Mouse (Mus musculus) liver, embryonic 11.5 days (tissue): Measurements from ENCODE around the gene Cd99l2. TPM values are rescaled to one million over a fixed set of nuclear protein-coding genes. Genes with fewer than 3 reads are reported as not detected.

Source experiments
- ATAC-seq: fragments of 200-750 bp; cut with Nextera tagmentation; replicated peaks from 2 replicates; pipeline ENCODE4 v1.8.0; 2017; ENCODE audit warnings: moderate number of reproducible peaks, mild to moderate bottlenecking, moderate TSS enrichment, moderate library complexity; ENCODE audit not compliant: low FRiP score
- DNase-seq: peaks from one replicate; pipeline ENCODE4 v3.0.0-alpha.2; 2017; ENCODE audit warnings: low spot score
- H3K27ac ChIP-seq: fragments of 300-500 bp; sonication (generic); 2 replicates; pipeline ENCODE4 v1.5.1; 2014; ENCODE audit warnings: mild to moderate bottlenecking, low read depth, low read length, control low read depth
- H3K27me3 ChIP-seq: fragments of 300-500 bp; sonication (generic); replicated peaks from 2 replicates; pipeline ENCODE4 v1.6.1; 2014; ENCODE audit warnings: low read length, mixed read lengths; ENCODE audit not compliant: control insufficient read depth, insufficient read depth
- H3K36me3 ChIP-seq: fragments of 300-500 bp; sonication (generic); 2 replicates; pipeline ENCODE4 v1.6.1; 2014; ENCODE audit warnings: mild to moderate bottlenecking, low read length, moderate library complexity, mixed read lengths; ENCODE audit not compliant: control insufficient read depth, insufficient read depth
- H3K4me1 ChIP-seq: fragments of 300-500 bp; sonication (generic); replicated peaks from 2 replicates; pipeline ENCODE4 v1.6.1; 2014; ENCODE audit warnings: low read length, mixed read lengths; ENCODE audit not compliant: control insufficient read depth, insufficient read depth
- H3K4me2 ChIP-seq: fragments of 300-500 bp; sonication (generic); 2 replicates; pipeline ENCODE4 v1.6.1; 2014; ENCODE audit warnings: mild to moderate bottlenecking, control low read depth, moderate library complexity
- H3K4me3 ChIP-seq: fragments of 300-500 bp; sonication (generic); 2 replicates; pipeline ENCODE4 v1.5.1; 2014; ENCODE audit warnings: low read depth, low read length, control low read depth
- H3K9ac ChIP-seq: fragments of 300-500 bp; sonication (generic); 2 replicates; pipeline ENCODE4 v1.6.1; 2014; ENCODE audit warnings: low read depth, low read length, control low read depth
- H3K9me3 ChIP-seq: fragments of 300-500 bp; sonication (generic); 2 replicates; pipeline ENCODE4 v1.6.1; 2016; ENCODE audit warnings: low read length, inconsistent platforms, mixed read lengths; ENCODE audit not compliant: control insufficient read depth
- WGBS: fragments of 180-500 bp; shearing (Covaris S2); extraction: QIAGEN DNeasy Blood & Tissue Kit; methylation state at CpG from one replicate; pipeline ENCODE4 v1.1.7; 2014; 5-methylcytosine and 5-hydroxymethylcytosine counted together
- polyA plus RNA-seq: library from polyadenylated mRNA; unstranded; fragments of >200 nt; fragmentation: Nextera tagmentation; extraction: Ambion mirVana; gene quantifications from 2 replicates; pipeline ENCODE4 v1.2.1, GENCODE M21; 2014

The Cd99l2 gene
- polyA plus RNA-seq, 1 experiment from 2014 or later = 17.2 TPM

GRCm38 (mm10) chrX:71464138-71464826, 28.4 kb downstream of the Cd99l2 start:
- Histone ChIP-seq H3K9ac (no peak overlapping the region), H3K36me3 (no peaks in the 10 kb centered on the region), H3K4me2 (no peak overlapping the region), H3K4me1 (peaks cover 5% of the 10 kb centered on the region), H3K27ac (no peak overlapping the region), H3K4me3 (no peak overlapping the region), H3K9me3 (no peaks in the 10 kb centered on the region), H3K27me3 (peaks cover 3% of the 10 kb centered on the region; the same call in 1 of the 2 replicates)
- 79% methylated on average over 7 of the region's 7 CpGs for WGBS
- no peak for DNase-seq
- ATAC-seq = no peak

GRCm38 (mm10) chrX:71456078-71456737, 36.4 kb downstream of the Cd99l2 start:
- WGBS = 86% methylated on average over 6 of the region's 6 CpGs
- DNase-seq = no peak
- H3K4me2 ChIP-seq = no peak overlapping the region
- H3K4me1 ChIP-seq = no peaks in the 10 kb centered on the region
- H3K4me3 ChIP-seq = no peak overlapping the region
- no peak overlapping the region for H3K9ac ChIP-seq
- H3K27ac ChIP-seq = no peak overlapping the region
- no peaks in the 10 kb centered on the region for H3K36me3 ChIP-seq
- no peaks in the 10 kb centered on the region for H3K27me3 ChIP-seq
- no peak for ATAC-seq
- no peaks in the 10 kb centered on the region for H3K9me3 ChIP-seq

- ATAC-seq (no peak), DNase-seq (no peak)
- Histone ChIP-seq H3K4me1 (no peaks in the 10 kb centered on the region), H3K36me3 (no peaks in the 10 kb centered on the region; the same call in 1 of the 2 replicates), H3K9me3 (no peaks in the 10 kb centered on the region), H3K4me3 (no peak overlapping the region), H3K27me3 (no peaks in the 10 kb centered on the region), H3K27ac (no peak overlapping the region), H3K9ac (no peak overlapping the region), H3K4me2 (no peak overlapping the region)
- 69% methylated on average over 5 of the region's 5 CpGs for WGBS
Measured at GRCm38 (mm10) chrX:71442916-71443315, 49.7 kb downstream of the Cd99l2 start.

DNA sequence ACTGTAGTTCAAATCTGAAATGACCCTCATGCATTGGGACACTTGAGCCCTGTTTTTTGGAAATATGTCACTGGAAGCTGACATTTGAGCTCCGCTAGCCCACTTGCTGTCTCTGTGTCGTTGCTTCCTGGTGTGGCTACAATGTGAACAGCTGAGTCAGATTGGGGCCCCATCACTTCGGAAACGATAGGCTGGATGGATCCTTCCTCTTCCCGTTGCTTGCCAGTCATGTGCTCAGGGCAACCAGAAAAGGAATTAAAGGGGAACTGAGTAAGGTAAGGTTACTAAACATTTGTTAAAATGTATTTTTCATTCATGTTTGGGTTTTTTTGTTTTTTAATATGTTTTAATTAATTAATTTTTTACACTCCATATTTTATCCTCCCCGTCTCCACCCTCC, 53.2 kb downstream of the Cd99l2 start:
- H3K27me3 ChIP-seq = no peaks in the 10 kb centered on the region
- H3K4me3 ChIP-seq = no peak overlapping the region
- no peaks in the 10 kb centered on the region; the same call in 1 of the 2 replicates for H3K36me3 ChIP-seq
- H3K27ac ChIP-seq = no peak overlapping the region
- WGBS = 80% methylated on average over 6 of the region's 6 CpGs
- no peak overlapping the region for H3K9ac ChIP-seq
- H3K9me3 ChIP-seq = no peaks in the 10 kb centered on the region
- DNase-seq (no peak), ATAC-seq (no peak)
- H3K4me1 ChIP-seq = no peaks in the 10 kb centered on the region
- no peak overlapping the region for H3K4me2 ChIP-seq

DNA sequence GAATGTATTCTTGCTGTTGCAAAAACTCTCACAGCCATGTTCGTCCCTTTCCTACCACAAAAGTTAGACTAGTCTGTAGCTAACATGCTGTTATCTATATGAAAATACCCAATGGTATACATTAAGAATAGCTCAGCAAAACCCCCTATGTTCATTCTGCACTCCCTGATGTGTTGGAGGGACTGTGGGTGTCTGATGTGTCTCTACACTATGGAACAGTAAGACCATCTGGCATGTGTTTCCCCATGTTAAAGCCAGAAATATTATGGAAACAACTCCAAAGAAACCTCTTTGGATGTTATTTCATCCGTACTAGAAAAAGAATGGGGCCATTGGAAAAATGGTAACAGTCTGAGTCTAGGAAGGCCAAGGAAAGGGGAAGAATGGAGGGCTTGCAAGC, 57.1 kb downstream of the Cd99l2 start:
- ATAC-seq = no peak
- H3K27me3 ChIP-seq = no peaks in the 10 kb centered on the region

DNA sequence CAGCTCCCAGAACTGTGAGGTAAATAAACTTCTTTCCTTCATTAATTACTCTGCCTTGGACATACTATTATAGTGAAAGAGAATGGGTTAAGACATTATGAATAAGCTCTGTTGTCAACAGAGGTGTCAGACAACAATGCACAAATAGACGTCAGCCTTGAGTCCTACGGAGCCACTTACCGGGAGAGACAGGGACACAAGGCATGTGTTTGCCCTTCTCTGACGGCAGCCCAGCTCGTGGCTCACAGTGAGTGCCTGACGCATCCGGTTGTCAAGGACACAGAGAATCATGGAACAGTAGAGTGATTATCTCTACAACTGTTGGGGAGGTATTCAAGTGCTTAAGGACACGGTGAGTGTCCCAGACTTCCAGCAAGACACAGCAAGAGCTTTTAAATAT, 57.8 kb downstream of the Cd99l2 start:
- no peak overlapping the region for H3K9ac ChIP-seq
- no peak overlapping the region for H3K4me3 ChIP-seq
- H3K36me3 ChIP-seq = no peaks in the 10 kb centered on the region
- 81% methylated on average over 8 of the region's 8 CpGs for WGBS
- DNase-seq (no peak), ATAC-seq (no peak)
- no peaks in the 10 kb centered on the region for H3K4me1 ChIP-seq
- no peaks in the 10 kb centered on the region for H3K27me3 ChIP-seq
- H3K9me3 ChIP-seq = no peaks in the 10 kb centered on the region
- no peak overlapping the region for H3K4me2 ChIP-seq
- H3K27ac ChIP-seq = no peak overlapping the region

More for the DNA sequence above, 57.1 kb downstream of the Cd99l2 start:
- no peaks in the 10 kb centered on the region for H3K9me3 ChIP-seq
- no peak overlapping the region for H3K27ac ChIP-seq
- no peaks in the 10 kb centered on the region for H3K4me1 ChIP-seq
- no peak for DNase-seq
- no peak overlapping the region for H3K4me3 ChIP-seq
- WGBS = 88% methylated on average over 2 of the region's 2 CpGs
- no peak overlapping the region for H3K9ac ChIP-seq
- H3K4me2 ChIP-seq = no peak overlapping the region
- H3K36me3 ChIP-seq = no peaks in the 10 kb centered on the region

- Histone ChIP-seq H3K4me1 (no peaks in the 10 kb centered on the region), H3K4me3 (no peak overlapping the region), H3K27me3 (no peaks in the 10 kb centered on the region), H3K9me3 (no peaks in the 10 kb centered on the region), H3K9ac (no peak overlapping the region), H3K36me3 (no peaks in the 10 kb centered on the region), H3K27ac (no peak overlapping the region), H3K4me2 (no peak overlapping the region)
- ATAC-seq (no peak), DNase-seq (no peak)
- 88% methylated on average over 1 of the region's 1 CpGs for WGBS
Measured at GRCm38 (mm10) chrX:71434448-71434847, 58.2 kb downstream of the Cd99l2 start.

GRCm38 (mm10) chrX:71430900-71431299, 61.7 kb downstream of the Cd99l2 start:
- DNase-seq = no peak
- WGBS = 87% methylated on average over 5 of the region's 5 CpGs
- H3K27ac ChIP-seq = no peak overlapping the region
- H3K27me3 ChIP-seq = no peaks in the 10 kb centered on the region
- H3K4me2 ChIP-seq = no peak overlapping the region
- no peak for ATAC-seq
- peaks cover 3% of the 10 kb centered on the region; the same call in 1 of the 2 replicates for H3K4me1 ChIP-seq
- H3K4me3 ChIP-seq = no peak overlapping the region
- H3K36me3 ChIP-seq = no peaks in the 10 kb centered on the region
- H3K9me3 ChIP-seq = no peaks in the 10 kb centered on the region
- H3K9ac ChIP-seq = no peak overlapping the region

DNA sequence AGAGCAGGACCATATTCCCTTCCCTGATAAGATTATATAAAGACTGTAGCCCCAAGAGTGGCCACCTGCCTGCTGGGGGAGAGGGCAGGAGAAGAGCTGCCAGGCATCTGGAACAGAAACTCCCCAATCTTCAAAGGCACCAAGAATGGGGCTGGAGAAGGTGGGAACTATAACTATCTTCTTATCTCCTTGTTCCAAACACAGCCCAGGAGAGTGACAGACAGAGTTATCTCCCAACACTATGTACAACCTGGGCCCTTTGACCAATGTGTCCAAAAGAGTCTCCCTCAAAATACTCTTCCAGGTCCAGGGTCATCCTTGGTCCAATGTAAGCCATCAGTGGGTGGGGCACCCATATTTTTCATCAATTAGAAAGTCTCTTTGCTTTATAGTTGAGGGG, 65.2 kb downstream of the Cd99l2 start:
- DNase-seq = no peak
- ATAC-seq = peak; percentile 70
- Histone ChIP-seq H3K4me1 (peaks cover 3% of the 10 kb centered on the region; the same call in 1 of the 2 replicates), H3K4me3 (no peak overlapping the region), H3K9ac (no peak overlapping the region), H3K27ac (no peak overlapping the region), H3K9me3 (no peaks in the 10 kb centered on the region), H3K4me2 (no peak overlapping the region), H3K27me3 (no peaks in the 10 kb centered on the region), H3K36me3 (no peaks in the 10 kb centered on the region)
